ENCODE assay signal across 9 mouse cellular contexts in genomic region chr10:84903307-84903706, GRCm38 (mm10). TPM values are rescaled to one million over a fixed set of nuclear protein-coding genes. Genes with fewer than 3 reads are reported as not detected.
DNase-seq lines count a peak whose midpoint lies in the region; ATAC-seq and TF ChIP-seq lines count a peak whose summit lies in the region.
"Had no signal": no experiment of that assay in that cellular context is flagged by ENCODE, and none has a peak within 500 bp of the region (broad histone marks: within the 10 kb centered on the region; RNA-seq: fewer than 3 reads in every experiment).

No protein-coding gene starts in this region.

- DNase-seq in layer of hippocampus, adult 9-11 months = peak; percentile 39
- DNase-seq in layer of hippocampus, postnatal 14 days (ENCODE audit: low spot score in 2 of 2) = no peak
- DNase-seq in lung, postnatal 10 days = peak; percentile 29
- no peak for DNase-seq in stomach, postnatal 0 days (ENCODE audit: low spot score)
- DNase-seq in urinary bladder, postnatal 25 days (ENCODE audit: low spot score) = no peak
- no peak for DNase-seq in ovary, postnatal 14 days (ENCODE audit: low spot score)

- H3K4me3 ChIP-seq in heart, embryonic 15.5 days = no peak overlapping the region
- H3K4me3 ChIP-seq in stomach, postnatal 0 days (ENCODE audit: low read depth, low read length) = 0 out of 2 replicates have a peak overlapping the region, but pooled peaks have one; percentile 12
- H3K4me3 ChIP-seq: myocyte had no signal

- no peak for TF ChIP-seq CTCF in stomach, postnatal 0 days (IDR thresholded peaks at IDR 0.05; ENCODE audit: low read depth)

- H3K4me1 ChIP-seq in heart, embryonic 15.5 days (replicated peaks) = peaks cover 23% of the 10 kb centered on the region
- H3K4me1 ChIP-seq in stomach, postnatal 0 days (replicated peaks; ENCODE audit: control insufficient read depth, insufficient read depth) = no peaks in the 10 kb centered on the region

- peak; percentile 7; the same call in 1 of the 2 replicates for ATAC-seq in common myeloid progenitor, adult 5-6 weeks (replicated peaks; ENCODE audit: low read depth, poor library complexity, severe bottlenecking)
- no peak for ATAC-seq in heart, embryonic 15.5 days (replicated peaks; ENCODE audit: insufficient number of reproducible peaks, insufficient read depth, low FRiP score, low read depth)
- ATAC-seq in stomach, postnatal 0 days (ENCODE audit: low FRiP score, low TSS enrichment) = 0 out of 2 replicates have a peak, but pooled peaks have one; percentile 29

- no peaks in the 10 kb centered on the region for H3K9me3 ChIP-seq in heart, embryonic 15.5 days (replicated peaks)
- no peaks in the 10 kb centered on the region for H3K9me3 ChIP-seq in stomach, postnatal 0 days (ENCODE audit: control insufficient read depth, low read length)

- no peak overlapping the region for H3K27ac ChIP-seq in heart, embryonic 15.5 days
- H3K27ac ChIP-seq in stomach, postnatal 0 days (replicated peaks) = no peak overlapping the region

- 41% methylated on average over 7 of the region's 7 CpGs for WGBS in heart, embryonic 15.5 days
- WGBS in stomach, postnatal 0 days = 27% methylated on average over 7 of the region's 7 CpGs

- H3K36me3 ChIP-seq in heart, embryonic 15.5 days = no peaks in the 10 kb centered on the region
- H3K36me3 ChIP-seq in stomach, postnatal 0 days (ENCODE audit: control insufficient read depth, insufficient read depth, low read length) = no peaks in the 10 kb centered on the region

- no peak for TF ChIP-seq EP300 in stomach, postnatal 0 days (optimal IDR thresholded peaks at IDR 0.05)

- H3K27me3 ChIP-seq in heart, embryonic 15.5 days = no peaks in the 10 kb centered on the region
- H3K27me3 ChIP-seq in stomach, postnatal 0 days (ENCODE audit: control insufficient read depth, insufficient read depth, low read length) = no peaks in the 10 kb centered on the region

- H3K4me2 ChIP-seq in heart, embryonic 15.5 days = peak overlapping the region; percentile 50
- peak overlapping the region; percentile 40 for H3K4me2 ChIP-seq in stomach, postnatal 0 days (replicated peaks; ENCODE audit: low read depth)

- no peak overlapping the region for H3K9ac ChIP-seq in heart, embryonic 15.5 days
- H3K9ac ChIP-seq in stomach, postnatal 0 days (ENCODE audit: low read length) = no peak overlapping the region

RNA-seq across cellular contexts. Expression of gene Ric8b, which starts 14.1 kb away (rescaled TPM):
- 10 to 100 TPM; 31.9 to 32.4 TPM for total RNA-seq in layer of hippocampus, postnatal 14 days (2021)
- total RNA-seq in common myeloid progenitor, adult 5-6 weeks (2017) = 15.8 and 21.5 TPM in 2 replicates
- 13.6 and 16.1 TPM in 2 replicates for polyA plus RNA-seq in heart, embryonic 15.5 days (2015; fragmentation: Nextera tagmentation; extraction: Ambion mirVana)
- 7.3 and 7.4 TPM in 2 replicates for polyA plus RNA-seq in stomach, postnatal 0 days (2015; fragmentation: Nextera tagmentation; extraction: Ambion mirVana)

Comparison
In these comparisons a context has a peak if more than half of its experiments do, and no peak if none do; other contexts are left out.
1. DNase-seq: peak in layer of hippocampus, adult 9-11 months (single experiment) and lung, postnatal 10 days (single experiment); none in layer of hippocampus, postnatal 14 days (0 of 2), stomach, postnatal 0 days (single experiment), urinary bladder, postnatal 25 days (single experiment) and ovary, postnatal 14 days (single experiment).